Comparison of ENCODE assay signal across 11 mouse cellular contexts in the genomic region with DNA sequence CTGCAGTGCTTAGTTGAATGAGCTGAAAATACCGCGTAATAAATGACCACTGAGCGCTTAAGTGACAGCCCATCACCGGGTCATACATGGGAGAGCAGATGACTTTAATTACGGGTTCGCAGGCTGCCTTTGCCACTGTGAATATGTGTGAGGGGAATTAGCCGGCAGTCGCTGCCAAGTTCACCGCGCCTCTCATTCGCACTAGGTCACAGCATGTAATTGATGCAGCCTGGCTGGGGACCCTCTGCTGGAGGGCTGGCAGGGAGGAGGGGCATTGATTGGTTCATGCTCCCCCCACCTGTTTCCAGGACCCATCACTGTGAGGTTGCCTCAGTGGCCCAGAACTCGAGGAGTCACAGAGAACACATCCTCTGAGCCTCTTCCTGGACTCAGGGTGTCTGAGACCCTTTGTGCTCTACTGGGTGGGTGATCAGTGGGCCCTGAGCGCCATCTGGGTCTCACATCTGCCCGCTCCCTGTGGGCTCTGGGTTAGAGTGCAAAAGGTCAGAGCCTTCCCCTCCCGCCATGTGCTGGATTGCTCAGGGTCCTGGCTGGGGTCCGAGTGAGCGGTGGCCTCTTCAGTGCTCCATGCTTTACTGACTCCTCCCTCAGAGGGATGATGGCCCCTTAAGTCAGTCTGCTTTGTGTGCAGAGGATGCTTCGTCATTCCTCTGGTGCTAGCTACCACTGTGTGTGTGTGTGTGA. TPM values are rescaled to one million over a fixed set of nuclear protein-coding genes. Genes with fewer than 3 reads are reported as not detected.
DNase-seq lines count a peak whose midpoint lies in the region; ATAC-seq and TF ChIP-seq lines count a peak whose summit lies in the region.
"Had no signal": no experiment of that assay in that cellular context is flagged by ENCODE, and none has a peak within 500 bp of the region (broad histone marks: within the 10 kb centered on the region; RNA-seq: fewer than 3 reads in every experiment).

No protein-coding gene starts in this region.

- no peaks in the 10 kb centered on the region for H3K36me3 ChIP-seq in G1E (replicated peaks)
- peaks cover 23% of the 10 kb centered on the region for H3K36me3 ChIP-seq in embryonic facial prominence, embryonic 10.5 days (replicated peaks)
- H3K36me3 ChIP-seq in hindbrain, embryonic 12.5 days, result peaks cover 17% of the 10 kb centered on the region
- peaks cover 18% of the 10 kb centered on the region for H3K36me3 ChIP-seq in midbrain, embryonic 13.5 days

- no peak for DNase-seq in G1E (ENCODE audit: low spot score)
- DNase-seq in embryonic facial prominence, embryonic 10.5 days (ENCODE audit: low spot score), result peak; percentile 50
- DNase-seq in frontal cortex, postnatal 14 days (ENCODE audit: low spot score in 2 of 2), result no peak
- no peak for DNase-seq in ovary, postnatal 36 days (ENCODE audit: low spot score)
- no peak for DNase-seq in right cerebral cortex, adult 2 months (ENCODE audit: low spot score in 2 of 2)
- DNase-seq: gastrocnemius, postnatal 36 days had no signal

- TF ChIP-seq CTCF in G1E (IDR thresholded peaks at IDR 0.05; ENCODE audit: low read depth, low read length), result no peak

- H3K27me3 ChIP-seq in G1E (ENCODE audit: insufficient read depth, low read length), result no peaks in the 10 kb centered on the region
- H3K27me3 ChIP-seq in embryonic facial prominence, embryonic 10.5 days (replicated peaks; ENCODE audit: low read depth, poor library complexity, severe bottlenecking), result no peaks in the 10 kb centered on the region
- no peaks in the 10 kb centered on the region for H3K27me3 ChIP-seq in hindbrain, embryonic 12.5 days
- H3K27me3 ChIP-seq in midbrain, embryonic 13.5 days, result no peaks in the 10 kb centered on the region
- H3K27me3 ChIP-seq: embryonic facial prominence, embryonic 13.5 days had no signal

- peak overlapping the region; percentile 17; the same call in 1 of the 2 replicates for H3K4me3 ChIP-seq in G1E (ENCODE audit: low read depth, low read length)
- no peak overlapping the region for H3K4me3 ChIP-seq in embryonic facial prominence, embryonic 10.5 days
- no peak overlapping the region for H3K4me3 ChIP-seq in hindbrain, embryonic 12.5 days
- no peak overlapping the region for H3K4me3 ChIP-seq in midbrain, embryonic 13.5 days (replicated peaks)
- H3K4me3 ChIP-seq: embryonic facial prominence, embryonic 13.5 days had no signal

- WGBS in embryonic facial prominence, embryonic 10.5 days, result 56% methylated on average over 18 of the region's 18 CpGs
- 28% methylated on average over 18 of the region's 18 CpGs for WGBS in hindbrain, embryonic 12.5 days
- 51% methylated on average over 18 of the region's 18 CpGs for WGBS in midbrain, embryonic 13.5 days

- H3K4me2 ChIP-seq in hindbrain, embryonic 12.5 days (replicated peaks), result no peak overlapping the region
- no peak overlapping the region for H3K4me2 ChIP-seq in midbrain, embryonic 13.5 days (replicated peaks)
- H3K4me2 ChIP-seq: embryonic facial prominence, embryonic 13.5 days had no signal

- no peaks in the 10 kb centered on the region for H3K4me1 ChIP-seq in G1E (ENCODE audit: insufficient read depth, low read depth, low read length)
- peaks cover 19% of the 10 kb centered on the region for H3K4me1 ChIP-seq in embryonic facial prominence, embryonic 10.5 days
- H3K4me1 ChIP-seq in hindbrain, embryonic 12.5 days, result peaks cover 17% of the 10 kb centered on the region
- peaks cover 7% of the 10 kb centered on the region for H3K4me1 ChIP-seq in midbrain, embryonic 13.5 days (replicated peaks)
- H3K4me1 ChIP-seq: embryonic facial prominence, embryonic 13.5 days had no signal

- peak overlapping the region; percentile 48 for H3K27ac ChIP-seq in embryonic facial prominence, embryonic 10.5 days (replicated peaks)
- peak overlapping the region; percentile 40; the same call in 1 of the 2 replicates for H3K27ac ChIP-seq in hindbrain, embryonic 12.5 days
- no peak overlapping the region for H3K27ac ChIP-seq in midbrain, embryonic 13.5 days
- H3K27ac ChIP-seq: embryonic facial prominence, embryonic 13.5 days; liver, embryonic 14.5 days had no signal

- H3K9me3 ChIP-seq in G1E (replicated peaks), result peaks cover 96% of the 10 kb centered on the region
- H3K9me3 ChIP-seq in embryonic facial prominence, embryonic 10.5 days, result no peaks in the 10 kb centered on the region; the same call in 1 of the 2 replicates
- H3K9me3 ChIP-seq in hindbrain, embryonic 12.5 days (replicated peaks), result no peaks in the 10 kb centered on the region
- no peaks in the 10 kb centered on the region for H3K9me3 ChIP-seq in midbrain, embryonic 13.5 days

- no peak for ATAC-seq in G1E (ENCODE audit: extremely low read depth, insufficient number of reproducible peaks, low FRiP score, poor library complexity, severe bottlenecking)
- ATAC-seq in hindbrain, embryonic 12.5 days (ENCODE audit: low FRiP score), result peak; percentile 77
- ATAC-seq in midbrain, embryonic 13.5 days, result peak; percentile 58
- ATAC-seq in inflammation-experienced regulatory T-cells, adult 6 months, result no peak

- H3K9ac ChIP-seq in hindbrain, embryonic 12.5 days, result no peak overlapping the region
- no peak overlapping the region for H3K9ac ChIP-seq in midbrain, embryonic 13.5 days (replicated peaks)
- H3K9ac ChIP-seq: embryonic facial prominence, embryonic 13.5 days; liver, embryonic 14.5 days had no signal

RNA-seq across cellular contexts. Expression of a gene that starts 34.7 kb away (rescaled TPM):
- total RNA-seq in G1E (2014; fragmentation: Nextera tagmentation) (not detected in 2 replicates), G1E (2017) (0.06 TPM in 1 of 2 replicates, not detected in the other)
- polyA plus RNA-seq in G1E (2012), result 0.02 and 0.04 TPM in 2 replicates
- 7.3 and 7.6 TPM in 2 replicates for polyA plus RNA-seq in embryonic facial prominence, embryonic 10.5 days (2016; fragmentation: Nextera tagmentation; extraction: Ambion mirVana)
- polyA plus RNA-seq in hindbrain, embryonic 12.5 days (2016; fragmentation: Nextera tagmentation; extraction: Ambion mirVana), result 17.5 and 19.3 TPM in 2 replicates
- polyA plus RNA-seq in midbrain, embryonic 13.5 days (2015; fragmentation: Nextera tagmentation; extraction: Ambion mirVana), result 21.7 and 21.9 TPM in 2 replicates
- polyA plus RNA-seq in inflammation-experienced regulatory T-cells, adult 6 months (2017; shearing (Covaris generic)), result 100 to 1,000 TPM in 1 of 3 experiments, 10 to 100 TPM in 2; 81.9 to 170 (median 96.5) TPM

RNA-seq across cellular contexts. Expression of a gene that starts 35.9 kb away (rescaled TPM):
- total RNA-seq in G1E (2014; fragmentation: Nextera tagmentation), result not detected in 2 replicates
- total RNA-seq in G1E (2017), result not detected in 2 replicates
- polyA plus RNA-seq in G1E (2012), result not detected in 2 replicates
- 4.9 and 5.9 TPM in 2 replicates for polyA plus RNA-seq in embryonic facial prominence, embryonic 10.5 days (2016; fragmentation: Nextera tagmentation; extraction: Ambion mirVana)
- 7.5 and 8.9 TPM in 2 replicates for polyA plus RNA-seq in hindbrain, embryonic 12.5 days (2016; fragmentation: Nextera tagmentation; extraction: Ambion mirVana)
- polyA plus RNA-seq in midbrain, embryonic 13.5 days (2015; fragmentation: Nextera tagmentation; extraction: Ambion mirVana), result 6.2 and 6.5 TPM in 2 replicates
- under 1 TPM in 1 of 3 experiments, not detected in 2; 0.41 TPM for polyA plus RNA-seq in inflammation-experienced regulatory T-cells, adult 6 months (2017; shearing (Covaris generic))

Comparison
In these comparisons a context has a peak if more than half of its experiments do, and no peak if none do; other contexts are left out.
1. ATAC-seq: peak in hindbrain, embryonic 12.5 days (single experiment) and midbrain, embryonic 13.5 days (single experiment); none in G1E (single experiment) and inflammation-experienced regulatory T-cells, adult 6 months (single experiment).